ENCODE assay signal across 8 mouse cellular contexts in genomic region chr6:120916074-120916971, GRCm38 (mm10). TPM values are rescaled to one million over a fixed set of nuclear protein-coding genes. Genes with fewer than 3 reads are reported as not detected.
DNase-seq lines count a peak whose midpoint lies in the region; ATAC-seq and TF ChIP-seq lines count a peak whose summit lies in the region.

Bid (minus strand) TSS chr6:120916853.

- no peaks in the 10 kb centered on the region for H3K9me3 ChIP-seq in hindbrain, postnatal 0 days (ENCODE audit: low read length)

- H3K36me3 ChIP-seq in hindbrain, postnatal 0 days (ENCODE audit: insufficient read depth, low read length), result no peaks in the 10 kb centered on the region

- H3K4me2 ChIP-seq in hindbrain, postnatal 0 days (ENCODE audit: low read depth, low read length), result peak within 1 kb of the TSS; percentile 92

- peak within 1 kb of the TSS; percentile 79 for H3K4me3 ChIP-seq in gastrocnemius, adult 2 months
- H3K4me3 ChIP-seq in hindbrain, postnatal 0 days (ENCODE audit: low read length), result peak within 1 kb of the TSS; percentile 68

- TF ChIP-seq CTCF in gastrocnemius, adult 2 months (IDR thresholded peaks at IDR 0.05), result no peak
- TF ChIP-seq CTCF in hindbrain, postnatal 0 days (IDR thresholded peaks at IDR 0.05; ENCODE audit: low read depth), result no peak

- DNase-seq in ZHBTc4 (ENCODE audit: low read depth, low spot score), result peak; percentile 89
- peak; percentile 90 for DNase-seq in gastrocnemius, adult 2 months
- peak; percentile 83 for DNase-seq in hindbrain, postnatal 0 days (ENCODE audit: low spot score)
- DNase-seq in left cerebral cortex, adult 18-20 months (ENCODE audit: low spot score in 2 of 2), result peak; percentile 69 to 80
- DNase-seq in lung, postnatal 4 days, result peak; percentile 92 to 95
- peak; percentile 46 for DNase-seq in retina, postnatal 7 days (ENCODE audit: low read depth, low spot score)
- DNase-seq in urinary bladder, adult 2 months (ENCODE audit: low spot score), result peak; percentile 79

- peak within 1 kb of the TSS; percentile 74 for H3K9ac ChIP-seq in hindbrain, postnatal 0 days (replicated peaks; ENCODE audit: low read length)

- peak; percentile 69 for ATAC-seq in common myeloid progenitor, adult 5-6 weeks (replicated peaks; ENCODE audit: low read depth, poor library complexity, severe bottlenecking)
- peak; percentile 91 for ATAC-seq in hindbrain, postnatal 0 days

- 0 out of 2 replicates have a peak, but pooled peaks cover 5% of the 10 kb centered on the region for H3K4me1 ChIP-seq in hindbrain, postnatal 0 days (ENCODE audit: insufficient read depth, low read length)

- H3K27me3 ChIP-seq in hindbrain, postnatal 0 days (ENCODE audit: insufficient read depth, low read length), result no peaks in the 10 kb centered on the region

- H3K27ac ChIP-seq in gastrocnemius, adult 2 months, result peak within 1 kb of the TSS; percentile 77
- peak within 1 kb of the TSS; percentile 65; the same call in 1 of the 2 replicates for H3K27ac ChIP-seq in hindbrain, postnatal 0 days

- WGBS in hindbrain, postnatal 0 days, result 1% methylated on average over 67 of the region's 67 CpGs

- intact Hi-C loops in gastrocnemius, adult 2 months (cut with DNase I), result no loop called here

RNA-seq across cellular contexts. Expression of gene Bid, which starts in this region (rescaled TPM):
- total RNA-seq in common myeloid progenitor, adult 5-6 weeks (2017), result 28.1 and 29.7 TPM in 2 replicates
- under 1 TPM; 0.45 to 0.89 TPM for total RNA-seq in gastrocnemius, adult 2 months (2021)
- 34.3 and 43.6 TPM in 2 replicates for total RNA-seq in hindbrain, postnatal 0 days (2014; rRNA removed)
- polyA plus RNA-seq in hindbrain, postnatal 0 days (2015; fragmentation: Nextera tagmentation; extraction: Ambion mirVana), result 41.5 and 44.3 TPM in 2 replicates
- total RNA-seq in left cerebral cortex, adult 18-20 months (2021), result 10 to 100 TPM in 1 of 2 experiments, 1 to 10 TPM in 1; 9.2 to 10.0 TPM
- polyA plus RNA-seq in urinary bladder, adult 2 months (2012; rRNA removed), result 15.7 and 18.8 TPM in 2 replicates

Comparison
In these comparisons a context has a peak if more than half of its experiments do, and no peak if none do; other contexts are left out.
1. Peak in every context shown above with its lines: DNase-seq, ATAC-seq, H3K4me3 ChIP-seq and H3K27ac ChIP-seq.
2. RNA of gene Bid (total RNA-seq): 34.3 to 43.6 TPM in hindbrain, postnatal 0 days, 28.1 to 29.7 TPM in common myeloid progenitor, adult 5-6 weeks and 9.2 to 10.0 TPM in left cerebral cortex, adult 18-20 months; 0.45 to 0.89 TPM in gastrocnemius, adult 2 months; every median in the first group is over 4 times any median in the second.
3. Peak in DNase-seq, H3K4me3 ChIP-seq and H3K27ac ChIP-seq in gastrocnemius, adult 2 months; RNA of the gene not detected or under 1 TPM.